Mouse (Mus musculus): ENCODE measurements at regions not wholly inside any gene's neighbourhood (a gene's known extent, or its start where the extent isn't known, plus 50 kb on each side); places are given as distances from the start of the nearest gene placed in this dataset.
"Not testable (repeated sequence)": the region's sequence is repeated elsewhere in the genome, so short reads cannot be mapped to it uniquely, and the experiment has no call there.

GRCm38 (mm10) chr15:24405305-24405704 lies 1008.3 kb downstream of the Basp1 start:
- intact Hi-C loops (cut with DNase I): loop anchor here (5.0 kb wide), 1 partner anchor 1573 kb away; no protein-coding TSS in a partner anchor
- no peak for TF ChIP-seq CTCF (IDR thresholded peaks at IDR 0.05)
- no peak for DNase-seq (ENCODE audit: extremely low spot score in 1 of 2, low spot score in 2 of 2)
- H3K4me3 ChIP-seq: no peak overlapping the region
- H3K27ac ChIP-seq: no peak overlapping the region

- intact Hi-C loops (cut with DNase I): no loop called here
- no peak overlapping the region for H3K27ac ChIP-seq
- no peak for DNase-seq (ENCODE audit: extremely low spot score in 1 of 2, low spot score in 2 of 2)
- H3K4me3 ChIP-seq: no peak overlapping the region
- no peak for TF ChIP-seq CTCF (IDR thresholded peaks at IDR 0.05)
Observed at GRCm38 (mm10) chr15:24400088-24400487, 1013.5 kb downstream of the Basp1 start.

GRCm38 (mm10) chr15:24358398-24358797 lies 1055.2 kb downstream of the Basp1 start:
- DNase-seq (ENCODE audit: extremely low spot score in 1 of 2, low spot score in 2 of 2): no peak
- H3K27ac ChIP-seq: no peak overlapping the region
- intact Hi-C loops (cut with DNase I): no loop called here
- TF ChIP-seq CTCF (IDR thresholded peaks at IDR 0.05): no peak
- H3K4me3 ChIP-seq: no peak overlapping the region

GRCm38 (mm10) chr15:24348975-24349560 lies 1064.5 kb downstream of the Basp1 start:
- Histone ChIP-seq H3K4me3 (no peak overlapping the region), H3K27ac (no peak overlapping the region)
- DNase-seq (ENCODE audit: extremely low spot score in 1 of 2, low spot score in 2 of 2): no peak
- TF ChIP-seq CTCF (IDR thresholded peaks at IDR 0.05): no peak
- intact Hi-C loops (cut with DNase I): no loop called here

GRCm38 (mm10) chr15:24335876-24336275 lies 1077.7 kb downstream of the Basp1 start:
- H3K4me3 ChIP-seq; H3K27ac ChIP-seq; DNase-seq (ENCODE audit: extremely low spot score in 1 of 2, low spot score in 2 of 2); intact Hi-C loops (cut with DNase I): not testable (repeated sequence)

- H3K4me3 ChIP-seq; H3K27ac ChIP-seq; intact Hi-C loops (cut with DNase I); DNase-seq (ENCODE audit: extremely low spot score in 1 of 2, low spot score in 2 of 2): not testable (repeated sequence)
Observed at GRCm38 (mm10) chr15:24303123-24303522, 1110.4 kb downstream of the Basp1 start.

- intact Hi-C loops (cut with DNase I): no loop called here
- no peak for TF ChIP-seq CTCF (IDR thresholded peaks at IDR 0.05)
- DNase-seq (ENCODE audit: extremely low spot score in 1 of 2, low spot score in 2 of 2): no peak
Observed at GRCm38 (mm10) chr15:24297236-24297635, 1116.3 kb downstream of the Basp1 start.

GRCm38 (mm10) chr15:24296798-24297197 lies 1116.8 kb downstream of the Basp1 start:
- TF ChIP-seq CTCF (IDR thresholded peaks at IDR 0.05): no peak
- DNase-seq (ENCODE audit: extremely low spot score in 1 of 2, low spot score in 2 of 2): no peak
- Histone ChIP-seq H3K4me3 (no peak overlapping the region), H3K27ac (no peak overlapping the region)
- intact Hi-C loops (cut with DNase I): no loop called here

More at GRCm38 (mm10) chr15:24297236-24297635, 1116.3 kb downstream of the Basp1 start:
- Histone ChIP-seq H3K27ac (no peak overlapping the region), H3K4me3 (no peak overlapping the region)

- no peak for TF ChIP-seq CTCF (IDR thresholded peaks at IDR 0.05)
- intact Hi-C loops (cut with DNase I): no loop called here
- no peak for DNase-seq (ENCODE audit: extremely low spot score in 1 of 2, low spot score in 2 of 2)
Observed at GRCm38 (mm10) chr15:24275100-24275499, 1138.5 kb downstream of the Basp1 start.

GRCm38 (mm10) chr15:24267360-24267759 lies 1146.2 kb downstream of the Basp1 start:
- no peak for DNase-seq (ENCODE audit: extremely low spot score in 1 of 2, low spot score in 2 of 2)
- H3K4me3 ChIP-seq: no peak overlapping the region
- no peak overlapping the region for H3K27ac ChIP-seq
- intact Hi-C loops (cut with DNase I): no loop called here
- no peak for TF ChIP-seq CTCF (IDR thresholded peaks at IDR 0.05)

More at GRCm38 (mm10) chr15:24275100-24275499, 1138.5 kb downstream of the Basp1 start:
- Histone ChIP-seq H3K27ac (no peak overlapping the region), H3K4me3 (no peak overlapping the region)
